Mouse (Mus musculus) hindbrain, embryonic 10.5 days (tissue): ENCODE measurements around the gene Hoxd11. TPM values are rescaled to one million over a fixed set of nuclear protein-coding genes. Genes with fewer than 3 reads are reported as not detected.

Source experiments
- DNase-seq: peaks from one replicate; pipeline ENCODE4 v3.0.0-alpha.2; 2017; ENCODE audit warnings: low spot score
- H3K27ac ChIP-seq: fragments of 300-500 bp; sonication (generic); 2 replicates; pipeline ENCODE4 v1.5.1; 2016; ENCODE audit warnings: mild to moderate bottlenecking, moderate library complexity
- H3K27me3 ChIP-seq: fragments of 300-500 bp; sonication (generic); 2 replicates; pipeline ENCODE4 v1.6.1; 2016; ENCODE audit warnings: mild to moderate bottlenecking; ENCODE audit not compliant: poor library complexity, insufficient read depth, severe bottlenecking
- H3K36me3 ChIP-seq: fragments of 300-500 bp; sonication (generic); 2 replicates; pipeline ENCODE4 v1.6.1; 2016; ENCODE audit warnings: mild to moderate bottlenecking, moderate library complexity
- H3K4me1 ChIP-seq: fragments of 300-500 bp; sonication (generic); replicated peaks from 2 replicates; pipeline ENCODE4 v1.6.1; 2016; ENCODE audit warnings: mild to moderate bottlenecking
- H3K4me3 ChIP-seq: fragments of 300-500 bp; sonication (generic); 2 replicates; pipeline ENCODE4 v1.5.1; 2016; ENCODE audit warnings: mild to moderate bottlenecking, moderate library complexity
- H3K9me3 ChIP-seq: fragments of 300-500 bp; sonication (generic); 2 replicates; pipeline ENCODE4 v1.6.1; 2016; ENCODE audit warnings: mild to moderate bottlenecking, moderate library complexity
- WGBS: fragments of 180-500 bp; shearing (Covaris S2); methylation state at CpG from one replicate; pipeline ENCODE4 v1.1.7; 2016; 5-methylcytosine and 5-hydroxymethylcytosine counted together
- polyA plus RNA-seq: library from polyadenylated mRNA; unstranded; fragments of >200 nt; fragmentation: Nextera tagmentation; extraction: Ambion mirVana; gene quantifications from 2 replicates; pipeline ENCODE4 v1.2.1, GENCODE M21; 2016

Gene Hoxd11
- polyA plus RNA-seq, 1 experiment from 2014 or later: not detected

DNA sequence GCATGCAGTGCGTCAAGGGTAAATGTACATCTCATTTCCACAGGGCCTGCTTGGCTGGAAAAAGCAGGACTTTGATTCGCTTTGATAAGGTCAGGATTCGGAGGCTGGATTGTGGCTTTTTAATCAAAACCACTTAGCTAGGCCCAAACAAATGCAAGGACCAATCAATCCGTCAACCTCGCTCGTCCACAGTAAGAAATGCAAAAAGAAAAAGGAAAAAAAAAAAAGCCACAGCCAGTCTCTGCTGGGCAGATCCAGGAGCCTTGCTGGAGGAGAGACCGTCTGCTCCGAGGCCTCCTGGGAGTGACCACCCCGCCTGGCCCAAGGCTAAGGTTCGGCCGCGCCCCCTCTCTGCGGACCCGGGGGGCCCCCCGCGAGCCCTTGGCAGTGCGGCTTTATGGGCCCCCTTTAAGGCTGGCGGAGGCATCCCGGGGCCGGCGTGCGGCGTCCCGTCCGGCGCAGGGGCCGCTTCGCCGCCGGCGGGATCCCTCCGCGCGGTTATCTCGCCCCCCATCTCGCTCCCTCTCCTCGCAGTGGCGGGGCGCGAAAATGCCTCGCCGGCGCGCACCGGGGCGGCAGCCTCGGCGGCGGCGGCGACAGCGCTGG lies 25.1 kb downstream of the Hoxd11 start, which contains the start of gene Hoxd8:
Gene Hoxd8 (plus strand): TSS at position 223 of the 606 bp plus-strand sequence.
- Histone ChIP-seq H3K36me3 (no peaks in the 10 kb centered on the region), H3K9me3 (no peaks in the 10 kb centered on the region), H3K27me3 (peaks cover 100% of the 10 kb centered on the region), H3K4me1 (peaks cover 17% of the 10 kb centered on the region), H3K27ac (no peak within 1 kb of the TSS), H3K4me3 (peak within 1 kb of the TSS; percentile 46)
- under 1% methylated on average over 43 of the region's 52 CpGs for WGBS
- peak; percentile 69 for DNase-seq

DNA sequence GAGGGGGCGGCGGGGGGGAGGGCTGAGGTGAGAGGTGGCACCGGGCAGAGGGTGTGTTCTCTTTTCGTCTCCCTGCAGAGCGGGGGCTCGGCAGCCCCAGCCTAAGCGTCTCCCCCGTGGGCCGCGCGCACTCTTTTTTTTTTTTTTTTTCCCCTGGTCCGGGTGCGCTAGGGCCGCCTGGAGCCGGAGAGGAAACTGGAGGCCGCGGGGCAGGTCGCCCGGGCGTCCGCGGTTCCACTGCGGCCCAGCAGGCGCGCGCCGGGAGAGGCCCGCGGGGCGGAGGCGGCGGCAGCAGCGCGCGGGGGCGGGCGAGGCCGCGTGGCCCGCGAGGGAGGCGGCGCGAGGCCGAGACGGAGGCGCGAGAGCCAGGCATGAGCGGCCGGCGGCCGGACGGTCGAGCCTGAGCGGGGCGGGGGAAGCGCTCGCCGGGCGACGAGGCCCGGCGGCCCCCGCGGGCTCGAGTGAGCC lies 25.7 kb downstream of the Hoxd11 start:
- Histone ChIP-seq H3K27me3 (peaks cover 100% of the 10 kb centered on the region), H3K27ac (no peak overlapping the region), H3K4me1 (peaks cover 17% of the 10 kb centered on the region), H3K4me3 (peak overlapping the region; percentile 46), H3K36me3 (no peaks in the 10 kb centered on the region), H3K9me3 (no peaks in the 10 kb centered on the region)
- peak; percentile 57 for DNase-seq
- under 1% methylated on average over 57 of the region's 66 CpGs for WGBS

DNA sequence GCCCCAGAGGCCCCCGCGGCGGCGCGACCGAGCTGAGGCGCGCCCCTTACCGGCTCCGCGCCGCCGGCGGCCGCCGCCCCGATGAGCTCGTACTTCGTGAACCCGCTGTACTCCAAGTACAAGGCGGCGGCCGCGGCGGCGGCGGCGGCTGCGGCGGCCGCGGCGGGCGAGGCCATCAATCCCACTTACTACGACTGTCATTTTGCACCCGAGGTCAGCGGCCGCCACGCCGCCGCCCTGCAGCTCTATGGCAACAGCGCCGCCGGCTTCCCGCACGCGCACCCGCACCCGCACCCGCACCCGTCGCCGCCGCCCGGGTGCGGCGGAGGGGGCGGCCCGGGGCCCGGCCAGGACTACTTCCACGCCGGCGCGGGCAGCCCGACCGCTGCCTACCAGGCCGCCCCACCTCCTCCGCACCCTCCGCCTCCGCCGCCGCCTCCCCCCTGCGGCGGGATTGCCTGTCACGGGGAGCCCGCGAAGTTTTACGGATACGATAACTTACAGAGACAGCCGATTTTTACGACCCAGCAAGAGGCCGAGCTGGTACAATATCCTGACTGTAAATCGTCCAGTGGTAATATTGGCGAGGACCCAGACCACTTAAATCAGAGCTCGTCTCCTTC lies 26.2 kb downstream of the Hoxd11 start:
- Histone ChIP-seq H3K4me3 (peak overlapping the region; percentile 46), H3K27ac (no peak overlapping the region), H3K27me3 (peaks cover 100% of the 10 kb centered on the region), H3K4me1 (peaks cover 16% of the 10 kb centered on the region), H3K36me3 (no peaks in the 10 kb centered on the region), H3K9me3 (no peaks in the 10 kb centered on the region)
- WGBS: under 1% methylated on average over 85 of the region's 85 CpGs
- DNase-seq: peak; percentile 72

DNA sequence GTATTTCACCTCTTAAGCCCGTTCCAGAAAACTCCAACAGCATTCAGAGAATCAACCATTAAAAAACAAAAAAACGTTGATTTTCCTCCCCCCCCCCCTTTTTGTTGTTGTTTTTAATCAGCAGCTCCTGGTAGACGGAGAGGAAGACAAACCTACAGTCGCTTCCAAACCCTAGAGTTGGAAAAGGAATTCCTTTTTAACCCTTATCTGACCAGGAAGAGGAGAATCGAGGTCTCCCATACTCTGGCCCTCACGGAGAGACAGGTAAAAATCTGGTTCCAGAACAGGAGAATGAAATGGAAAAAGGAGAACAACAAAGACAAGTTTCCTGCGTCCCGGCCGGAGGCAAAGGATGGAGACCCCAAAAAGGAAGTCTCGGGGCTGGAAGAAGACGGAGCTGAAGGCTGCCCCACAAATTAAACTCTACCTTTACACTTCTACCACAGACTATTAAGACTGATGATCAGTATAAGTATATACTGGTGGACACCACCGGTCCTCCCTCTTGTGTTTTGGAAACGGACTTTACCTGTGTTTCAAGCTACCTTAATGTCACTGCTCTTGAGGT lies 27.1 kb downstream of the Hoxd11 start:
- H3K4me3 ChIP-seq: no peak overlapping the region
- DNase-seq: peak; percentile 25
- no peaks in the 10 kb centered on the region for H3K36me3 ChIP-seq
- 2% methylated on average over 13 of the region's 13 CpGs for WGBS
- H3K27ac ChIP-seq: no peak overlapping the region
- H3K4me1 ChIP-seq: peaks cover 14% of the 10 kb centered on the region
- H3K9me3 ChIP-seq: no peaks in the 10 kb centered on the region
- peaks cover 100% of the 10 kb centered on the region for H3K27me3 ChIP-seq

DNA sequence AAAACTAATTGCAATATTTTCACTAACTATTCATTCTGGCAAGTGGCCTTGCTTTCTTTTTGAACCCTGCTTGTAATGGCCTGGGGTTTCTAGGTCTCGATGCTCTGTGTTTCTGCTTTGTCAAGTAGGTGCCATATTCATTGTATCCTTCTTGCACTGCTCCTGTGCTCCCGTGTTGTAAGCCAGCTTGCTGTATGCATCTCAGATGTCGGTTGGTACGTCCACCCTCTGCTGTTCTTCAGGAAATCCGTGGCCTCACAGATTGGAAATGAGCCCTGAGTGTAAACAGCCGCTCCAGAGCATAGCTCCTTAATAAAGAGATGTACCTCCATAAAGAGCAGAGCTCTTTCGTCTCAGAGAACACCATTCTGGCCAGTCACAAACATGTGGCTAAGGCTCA lies 28.2 kb downstream of the Hoxd11 start:
- no peak overlapping the region for H3K4me3 ChIP-seq
- peaks cover 20% of the 10 kb centered on the region for H3K4me1 ChIP-seq
- no peaks in the 10 kb centered on the region for H3K9me3 ChIP-seq
- H3K27me3 ChIP-seq: peaks cover 100% of the 10 kb centered on the region
- WGBS: 4% methylated on average over 7 of the region's 7 CpGs
- no peak overlapping the region for H3K27ac ChIP-seq
- no peak for DNase-seq
- H3K36me3 ChIP-seq: no peaks in the 10 kb centered on the region

DNA sequence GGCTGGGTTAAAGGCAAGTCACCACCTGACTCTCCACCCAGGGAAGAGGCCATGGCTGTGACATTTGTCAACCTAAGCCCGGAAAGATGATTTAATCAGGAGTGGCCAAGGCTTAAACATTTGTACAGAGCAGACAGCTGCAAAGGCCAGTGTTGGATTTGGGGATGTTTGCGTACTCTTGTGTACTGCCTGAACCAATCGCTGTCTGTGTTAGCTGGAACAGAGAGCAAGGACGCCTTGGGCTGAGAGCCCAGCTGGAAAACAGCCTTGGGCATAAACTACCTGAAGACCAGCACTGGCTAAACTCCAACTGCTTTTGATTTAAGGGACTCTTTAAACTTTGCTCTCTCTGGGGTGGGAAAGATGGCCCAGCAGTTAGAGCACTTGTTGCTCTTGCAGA lies 29.3 kb downstream of the Hoxd11 start:
- H3K27ac ChIP-seq: no peak overlapping the region
- no peaks in the 10 kb centered on the region for H3K9me3 ChIP-seq
- H3K27me3 ChIP-seq: peaks cover 100% of the 10 kb centered on the region
- 7% methylated on average over 4 of the region's 4 CpGs for WGBS
- H3K4me1 ChIP-seq: peaks cover 20% of the 10 kb centered on the region
- peak; percentile 29 for DNase-seq
- H3K36me3 ChIP-seq: no peaks in the 10 kb centered on the region
- no peak overlapping the region for H3K4me3 ChIP-seq

DNA sequence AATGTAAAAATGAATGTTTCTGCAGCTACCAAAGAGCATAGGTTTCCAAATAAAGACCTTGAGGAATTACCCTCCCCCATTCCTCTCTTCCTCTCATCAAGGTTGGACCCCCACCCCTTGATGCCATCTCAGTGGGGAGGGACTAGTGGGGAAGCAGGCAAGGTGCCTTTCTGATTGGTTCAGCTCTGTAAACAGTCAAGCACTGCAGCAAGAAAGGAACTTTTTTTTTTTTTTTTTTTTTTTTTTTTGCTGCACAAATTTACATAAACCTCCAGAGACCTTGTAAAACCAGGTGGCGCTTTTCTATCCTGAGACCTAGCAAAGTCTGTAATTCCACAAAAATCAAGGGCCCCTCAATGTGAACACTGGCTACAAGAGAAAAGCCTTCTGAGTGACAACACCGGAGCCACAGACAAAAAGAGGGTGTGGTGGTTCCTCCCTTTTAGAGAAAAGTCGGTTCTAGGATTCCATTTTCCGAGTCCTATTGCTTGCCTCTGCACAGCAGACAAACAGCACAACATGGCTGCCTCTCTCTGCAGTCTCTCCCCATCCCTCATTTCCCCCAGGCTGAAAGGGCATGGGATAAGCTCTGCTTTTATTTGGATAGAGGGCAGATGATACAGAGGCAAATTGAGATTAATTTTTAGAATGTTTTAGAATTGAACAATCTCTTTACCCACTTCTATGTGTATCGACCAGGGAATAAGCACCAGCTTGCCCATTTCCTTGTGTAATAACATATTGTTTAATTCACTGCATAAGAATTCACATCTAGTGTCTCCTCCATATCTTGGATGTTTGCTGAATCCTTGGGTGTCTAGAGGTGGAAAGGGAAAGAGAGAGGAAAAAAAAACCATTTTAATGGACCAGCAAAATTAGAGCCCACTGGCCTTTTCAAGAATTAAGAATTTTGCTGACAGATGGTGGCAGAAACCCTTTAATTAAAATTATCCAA lies 30.4 kb downstream of the Hoxd11 start:
- Histone ChIP-seq H3K27me3 (peaks cover 100% of the 10 kb centered on the region), H3K4me3 (no peak overlapping the region), H3K36me3 (no peaks in the 10 kb centered on the region), H3K9me3 (no peaks in the 10 kb centered on the region), H3K4me1 (peaks cover 17% of the 10 kb centered on the region), H3K27ac (no peak overlapping the region)
- 3% methylated on average over 5 of the region's 5 CpGs for WGBS
- DNase-seq: peak; percentile 12

DNA sequence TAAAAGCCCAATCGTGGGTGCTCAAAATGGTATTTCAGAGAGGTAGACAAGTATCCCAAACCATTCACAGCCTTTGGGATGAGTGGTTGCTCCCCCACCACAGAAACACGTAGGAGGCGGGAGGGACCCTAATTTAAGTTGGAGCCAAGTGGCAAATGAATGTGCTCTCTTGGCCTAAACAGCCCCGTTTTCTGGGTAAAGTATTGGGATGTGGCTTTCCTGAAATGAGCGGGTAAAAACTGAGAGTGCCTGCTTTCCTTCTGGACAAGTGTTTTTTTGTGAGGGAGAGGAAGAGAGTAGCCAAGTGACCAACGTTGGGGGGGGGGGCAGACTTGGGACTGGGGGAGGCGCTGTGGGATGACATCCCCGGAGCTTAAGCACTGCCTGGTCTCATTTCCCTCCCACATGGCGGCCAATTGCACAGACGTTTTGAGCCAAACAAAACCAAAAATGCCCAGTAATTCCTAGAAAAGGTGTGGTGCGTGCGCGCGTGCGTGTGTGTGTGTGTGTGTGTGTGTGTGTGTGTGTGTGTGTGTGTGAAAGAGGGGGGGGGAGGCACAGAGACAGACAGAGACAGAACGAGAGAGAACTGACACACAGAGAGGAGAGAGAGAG lies 31.7 kb downstream of the Hoxd11 start:
- DNase-seq: peak; percentile 38
- 1% methylated on average over 16 of the region's 16 CpGs for WGBS
- Histone ChIP-seq H3K27me3 (peaks cover 100% of the 10 kb centered on the region), H3K27ac (no peak overlapping the region), H3K4me1 (peaks cover 8% of the 10 kb centered on the region), H3K9me3 (no peaks in the 10 kb centered on the region), H3K4me3 (no peak overlapping the region), H3K36me3 (no peaks in the 10 kb centered on the region)

DNA sequence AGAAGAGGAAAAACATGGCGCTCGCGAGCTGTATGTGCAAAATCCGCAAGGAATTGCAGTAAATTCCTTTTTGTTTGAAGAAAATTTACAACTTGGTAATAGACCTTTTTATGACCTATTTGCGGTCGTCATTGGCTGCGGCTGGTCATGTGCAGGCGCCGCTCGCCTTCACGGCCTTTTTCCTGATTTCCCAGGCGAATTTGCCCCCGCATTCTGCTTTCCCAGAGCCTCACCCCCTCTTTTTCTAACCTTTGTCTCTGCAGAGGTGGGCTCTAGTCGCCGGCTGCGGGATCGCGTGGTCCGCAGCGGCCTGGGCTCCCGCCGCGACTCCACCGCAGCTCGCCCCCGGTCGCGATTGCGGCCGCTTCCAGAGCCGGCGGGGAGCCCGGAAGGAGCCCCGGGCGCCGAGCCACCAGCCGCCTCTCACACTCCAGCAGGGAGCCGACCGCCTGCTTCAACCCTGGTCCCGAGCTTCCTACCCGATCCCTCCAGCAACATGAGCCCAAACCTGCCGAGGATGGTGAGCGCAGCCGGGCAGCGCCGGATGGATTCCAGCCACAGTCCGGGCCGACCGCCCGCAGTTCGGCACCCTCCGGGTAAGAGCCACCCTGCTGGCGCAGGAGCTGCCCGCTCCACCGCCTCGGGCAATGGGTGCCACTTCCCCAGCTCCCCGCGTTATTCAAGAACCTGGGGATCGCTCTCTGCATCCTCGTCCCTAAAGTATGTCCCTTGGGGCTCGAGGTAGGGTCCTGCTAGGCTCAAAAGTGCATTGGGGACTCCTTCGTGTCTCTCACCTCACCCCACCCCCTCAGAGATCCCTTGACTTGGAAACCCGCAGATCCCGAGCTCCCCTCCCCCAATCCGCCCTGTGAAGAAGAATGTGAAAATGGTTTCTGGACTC lies 32.6 kb downstream of the Hoxd11 start, which contains the start of the genes Hoxd3 and Hoxd4:
Gene Hoxd3 (plus strand): TSS at position 207 of the 901 bp plus-strand sequence.
Gene Hoxd4 (plus strand): TSS at position 209 of the 901 bp plus-strand sequence.
- H3K27ac ChIP-seq: no peak within 1 kb of the TSS
- no peaks in the 10 kb centered on the region for H3K36me3 ChIP-seq
- DNase-seq: peak; percentile 58
- H3K4me3 ChIP-seq: peak within 1 kb of the TSS; percentile 35
- peaks cover 100% of the 10 kb centered on the region for H3K27me3 ChIP-seq
- no peaks in the 10 kb centered on the region for H3K9me3 ChIP-seq
- H3K4me1 ChIP-seq: peaks cover 8% of the 10 kb centered on the region
- WGBS: under 1% methylated on average over 65 of the region's 65 CpGs

DNA sequence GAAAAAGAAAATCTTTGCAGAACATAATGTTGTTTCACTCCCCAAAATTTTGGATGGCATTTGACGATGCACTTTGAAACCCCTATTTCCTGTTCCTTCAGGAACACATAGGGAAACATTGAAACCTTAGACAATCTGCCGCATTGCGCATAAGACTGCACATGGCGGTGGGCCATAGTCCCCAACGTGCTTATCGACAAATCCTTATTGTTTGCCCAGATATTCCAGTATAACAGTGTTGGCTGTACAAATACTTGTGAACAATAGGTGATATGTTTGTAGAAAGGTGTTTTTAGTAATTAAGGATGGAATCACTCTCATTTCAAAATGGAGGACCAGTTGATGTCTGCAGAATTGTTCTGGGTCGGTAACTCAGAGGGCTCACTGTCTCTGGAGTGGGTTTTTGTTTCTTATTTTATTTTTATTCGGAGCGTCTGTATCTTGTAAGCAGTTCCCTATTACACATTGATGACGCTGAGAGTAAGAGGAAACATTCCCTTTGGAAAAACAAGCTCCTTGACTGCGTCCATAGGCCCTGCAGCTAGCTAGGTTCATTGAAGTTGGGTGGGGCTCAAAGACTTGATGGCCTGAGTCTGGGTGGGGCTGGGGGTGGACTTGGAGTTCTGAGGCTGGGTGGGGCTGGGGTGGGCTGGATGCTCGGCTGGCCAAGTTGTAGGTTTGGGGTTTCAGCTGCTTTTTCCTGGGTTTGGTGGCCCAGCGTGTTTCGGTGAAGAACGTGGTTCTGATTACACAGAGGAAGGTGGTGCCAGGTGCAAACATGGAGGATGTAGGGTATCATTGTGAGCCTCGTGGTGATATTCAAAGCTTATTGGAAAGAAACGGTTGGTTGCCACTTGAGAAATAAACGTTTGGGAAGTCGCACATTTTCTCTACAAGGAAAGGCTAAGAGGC lies 34.1 kb downstream of the Hoxd11 start:
- Histone ChIP-seq H3K27me3 (peaks cover 100% of the 10 kb centered on the region), H3K4me3 (no peak overlapping the region), H3K4me1 (peaks cover 8% of the 10 kb centered on the region), H3K27ac (no peak overlapping the region), H3K9me3 (no peaks in the 10 kb centered on the region), H3K36me3 (no peaks in the 10 kb centered on the region)
- 4% methylated on average over 19 of the region's 19 CpGs for WGBS
- peak; percentile 17 for DNase-seq
